Mouse (Mus musculus) C2C12 (cell line): Measurements from ENCODE around the gene Kif1bp.

ENCODE experiments used
- CEBPB ChIP-seq: IDR thresholded peaks from one replicate; pipeline ENCODE4 v1.6.1; 2011; ENCODE audit warnings: low read depth, mild to moderate bottlenecking, control low read depth, moderate library complexity
- CTCF ChIP-seq: IDR thresholded peaks from one replicate; pipeline ENCODE4 v1.5.1; 2011; ENCODE audit not compliant: control insufficient read depth, insufficient read depth, insufficient read length
- MAX ChIP-seq: IDR thresholded peaks from one replicate; pipeline ENCODE4 v1.6.1; 2011; ENCODE audit warnings: mild to moderate bottlenecking, control low read depth
- MYOD1 ChIP-seq: IDR thresholded peaks from one replicate; pipeline ENCODE4 v1.6.1; 2011; ENCODE audit warnings: low read depth; ENCODE audit not compliant: control insufficient read depth, insufficient read length
- MYOG ChIP-seq: IDR thresholded peaks from one replicate; pipeline ENCODE4 v1.6.1; 2011; ENCODE audit not compliant: control insufficient read depth, insufficient read length; ENCODE audit errors: extremely low read depth
- USF1 ChIP-seq: IDR thresholded peaks from one replicate; pipeline ENCODE4 v1.6.1; 2011; ENCODE audit warnings: low read depth, mild to moderate bottlenecking, control low read depth, moderate library complexity

DNA sequence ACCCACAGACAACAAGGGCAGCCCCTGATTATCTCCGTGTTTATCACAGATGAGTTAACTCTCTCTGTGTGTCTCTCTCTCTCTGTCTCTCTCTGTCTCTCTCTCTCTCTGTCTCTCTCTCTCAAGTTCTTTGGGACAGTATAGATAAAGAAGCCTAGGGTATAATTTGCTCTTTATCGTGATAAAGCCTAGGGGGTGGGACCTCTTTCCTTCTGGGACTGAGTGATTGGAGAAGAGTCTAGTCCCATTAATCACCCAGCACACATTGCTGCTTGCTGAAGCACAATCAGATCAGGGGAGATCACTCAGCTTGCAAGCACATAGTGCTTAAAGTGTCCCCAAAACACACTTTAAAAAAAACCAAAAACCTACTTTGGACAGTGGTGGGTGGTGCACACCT is 57.3 kb downstream of the Kif1bp start:
- no peak for TF ChIP-seq CTCF
- no peak for TF ChIP-seq CEBPB
- no peak for TF ChIP-seq USF1
- TF ChIP-seq MAX = no peak
- TF ChIP-seq MYOG = no peak
- TF ChIP-seq MYOD1 = no peak
